Mouse (Mus musculus) bone marrow, adult 2 months (tissue): Measurements from ENCODE around the gene Notum. TPM values are rescaled to one million over a fixed set of nuclear protein-coding genes. Genes with fewer than 3 reads are reported as not detected.

Experiments used
- H3K27ac ChIP-seq: fragments of 200-500 bp; 2 replicates; pipeline ENCODE4 v1.5.1; 2012; ENCODE audit warnings: low read depth, mild to moderate bottlenecking, control low read depth, inconsistent platforms, low read length; ENCODE audit not compliant: control insufficient read depth, poor library complexity, insufficient read depth
- H3K4me1 ChIP-seq: fragments of 200-500 bp; 2 replicates; pipeline ENCODE4 v1.6.1; 2011; ENCODE audit warnings: low read length; ENCODE audit not compliant: control insufficient read depth, insufficient read depth
- H3K4me3 ChIP-seq: fragments of 200-500 bp; replicated peaks from 2 replicates; pipeline ENCODE3; 2011; ENCODE audit warnings: mild to moderate bottlenecking, low read depth, low read length, control low read depth; ENCODE audit not compliant: control insufficient read depth
- CTCF ChIP-seq: fragments of 200-500 bp; IDR thresholded peaks from 2 replicates; pipeline ENCODE4 v1.5.1; 2011; ENCODE audit warnings: low read length, control low read depth; ENCODE audit not compliant: control insufficient read depth, insufficient read depth
- POLR2A ChIP-seq: fragments of 200-500 bp; IDR thresholded peaks from 2 replicates; pipeline ENCODE4 v1.6.1; 2011; ENCODE audit warnings: low read depth, mild to moderate bottlenecking, control low read depth, low read length, borderline replicate concordance; ENCODE audit not compliant: control insufficient read depth
- WGBS: fragments of 180-500 bp; shearing (Covaris S2); methylation state at CpG from one replicate; pipeline ENCODE4 v1.1.7; 2018; 5-methylcytosine and 5-hydroxymethylcytosine counted together
- polyA plus RNA-seq: library from polyadenylated mRNA; stranded (reverse); fragments of >200 nt; gene quantifications from 2 replicates; pipeline ENCODE4 v1.2.4, GENCODE M21; 2011; ENCODE audit warnings: low replicate concordance; ENCODE audit not compliant: missing spikeins, insufficient read depth, insufficient read length

Notum gene
- polyA plus RNA-seq, 1 experiment, result not detected

GRCm38 (mm10) chr11:120641869-120642268 is 19.1 kb downstream of the Notum start:
- 73% methylated on average over 8 of the region's 8 CpGs for WGBS
- TF ChIP-seq CTCF, result no peak
- TF ChIP-seq POLR2A, result no peak
- H3K4me3 ChIP-seq, result no peak overlapping the region
- H3K27ac ChIP-seq, result no peak overlapping the region
- H3K4me1 ChIP-seq, result peaks cover 3% of the 10 kb centered on the region; the same call in 1 of the 2 replicates

- Histone ChIP-seq H3K4me3 (no peak overlapping the region), H3K27ac (no peak overlapping the region), H3K4me1 (peaks cover 3% of the 10 kb centered on the region; the same call in 1 of the 2 replicates)
- no peak for TF ChIP-seq POLR2A
- no peak for TF ChIP-seq CTCF
- 83% methylated on average over 9 of the region's 9 CpGs for WGBS
These were observed 19.7 kb downstream of the Notum start for GRCm38 (mm10) chr11:120641255-120641654.

- Histone ChIP-seq H3K27ac (no peak overlapping the region), H3K4me3 (no peak overlapping the region), H3K4me1 (peaks cover 5% of the 10 kb centered on the region; the same call in 1 of the 2 replicates)
- WGBS, result 86% methylated on average over 5 of the region's 5 CpGs
- TF ChIP-seq CTCF, result no peak
- no peak for TF ChIP-seq POLR2A
These were observed 26.2 kb downstream of the Notum start for GRCm38 (mm10) chr11:120634810-120635209.

GRCm38 (mm10) chr11:120633520-120634343 is 27.2 kb downstream of the Notum start, which contains the start of gene Mafg:
TSS of gene Mafg (minus strand) at chr11:120633600.
- peaks cover 9% of the 10 kb centered on the region for H3K4me1 ChIP-seq
- TF ChIP-seq POLR2A (peak; percentile 43; the same call in 1 of the 2 replicates), CTCF (no peak)
- peak within 1 kb of the TSS; percentile 94 for H3K27ac ChIP-seq
- 15% methylated on average over 58 of the region's 58 CpGs for WGBS
- H3K4me3 ChIP-seq, result peak within 1 kb of the TSS; percentile 80

GRCm38 (mm10) chr11:120632559-120633519 is 28.1 kb downstream of the Notum start:
- Histone ChIP-seq H3K4me1 (peaks cover 9% of the 10 kb centered on the region), H3K27ac (peak overlapping the region; percentile 94), H3K4me3 (peak overlapping the region; percentile 80)
- peak; percentile 65; the same call in 1 of the 2 replicates for TF ChIP-seq POLR2A
- TF ChIP-seq CTCF, result no peak
- under 1% methylated on average over 112 of the region's 116 CpGs for WGBS

GRCm38 (mm10) chr11:120631726-120632448 is 29.1 kb downstream of the Notum start:
- TF ChIP-seq CTCF (no peak), POLR2A (no peak)
- Histone ChIP-seq H3K4me3 (peak overlapping the region; percentile 80), H3K4me1 (peaks cover 9% of the 10 kb centered on the region), H3K27ac (peak overlapping the region; percentile 94)
- WGBS, result 25% methylated on average over 4 of the region's 4 CpGs

GRCm38 (mm10) chr11:120630881-120631725 is 29.9 kb downstream of the Notum start:
- TF ChIP-seq POLR2A (no peak), CTCF (no peak)
- Histone ChIP-seq H3K4me3 (peak overlapping the region; percentile 57), H3K27ac (peak overlapping the region; percentile 94), H3K4me1 (peaks cover 10% of the 10 kb centered on the region)
- WGBS, result 6% methylated on average over 7 of the region's 7 CpGs
